Mouse (Mus musculus) left cerebral cortex, adult 9 months (tissue): ENCODE measurements around the gene Rab33a.

Experiments used
- DNase-seq, 2 experiments: peaks; one replicate each; pipeline ENCODE4 v3.0.0; 2022; ENCODE audit warnings: low spot score in 2 of 2

The Rab33a gene

DNA sequence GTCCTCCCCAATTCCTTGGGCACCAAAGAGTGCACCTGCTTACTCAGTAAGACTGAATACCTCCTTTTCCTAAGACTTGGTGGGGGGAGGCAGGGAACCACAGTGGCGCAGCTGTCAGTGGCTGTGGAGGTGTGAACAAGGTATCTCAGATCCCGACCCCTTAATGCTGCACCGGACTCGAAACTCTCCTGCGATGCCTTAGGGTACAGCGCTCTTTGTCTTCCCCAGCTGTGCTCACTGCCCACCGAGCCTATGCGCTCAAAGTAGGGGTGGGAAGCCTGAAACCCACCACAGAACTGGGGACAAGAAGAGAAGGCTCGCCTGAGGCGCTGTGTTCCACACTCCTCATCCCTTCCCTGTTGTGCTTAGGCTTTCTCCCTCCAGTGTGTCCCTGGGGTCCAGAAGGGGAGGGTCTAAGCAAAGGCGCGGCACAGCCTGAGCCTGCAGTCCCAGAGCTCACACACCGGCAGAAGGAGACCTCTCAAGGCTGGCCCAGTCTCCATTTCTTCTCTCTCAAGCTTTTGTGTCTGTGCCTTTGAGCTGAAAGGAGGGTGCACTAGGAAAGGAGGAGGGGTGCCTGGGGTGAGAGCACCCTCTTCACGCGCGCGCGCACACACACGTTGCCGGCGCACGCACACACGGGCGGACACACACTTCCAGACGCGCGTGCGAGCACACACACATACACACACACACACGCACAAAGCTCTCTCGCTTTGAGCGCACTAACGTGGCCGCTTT lies at the start of gene Rab33a:
TSS of gene Rab33a (plus strand) at position 478 of the 741 bp plus-strand sequence.
- peak in 1 of 2 experiments; percentile 54 for DNase-seq

DNA sequence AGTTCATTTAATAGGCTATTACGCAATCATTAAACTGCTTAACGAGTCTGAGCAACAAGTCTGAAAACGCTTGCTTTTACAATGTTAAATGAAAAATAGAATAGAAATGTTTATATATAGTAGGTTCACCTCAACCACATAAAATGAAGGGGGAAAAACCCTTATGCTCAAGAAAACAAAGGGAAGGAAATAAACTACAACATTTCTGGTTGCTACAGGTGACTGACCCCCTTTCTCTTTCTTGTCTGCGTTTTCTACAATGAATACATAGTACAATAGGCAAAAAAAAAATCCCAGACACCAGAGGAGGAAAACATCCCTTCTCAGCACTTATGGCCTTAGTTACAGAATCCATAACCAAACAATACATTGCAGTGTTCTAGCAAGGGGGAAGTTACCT lies 38.0 kb upstream of the Rab33a start:
- DNase-seq: no peak

DNA sequence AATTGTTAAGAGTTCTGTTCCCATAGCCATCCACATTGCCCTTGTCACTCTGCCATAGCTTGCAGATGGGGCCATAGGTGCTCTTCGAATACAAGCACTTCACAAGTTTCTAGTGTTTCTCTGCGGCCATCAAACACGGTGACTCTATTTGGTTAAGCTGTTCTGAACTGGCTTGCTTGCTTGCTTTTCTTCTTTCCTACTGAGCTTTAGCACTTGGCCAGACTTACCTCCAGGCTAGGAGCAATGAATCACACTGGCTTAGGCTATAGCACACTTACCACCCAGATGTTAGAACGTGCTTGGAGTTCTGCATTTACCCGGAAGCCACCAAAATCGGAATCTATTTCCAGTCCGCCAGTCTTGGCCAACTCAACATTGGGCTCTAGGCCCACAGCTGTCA lies 37.4 kb upstream of the Rab33a start:
- no peak for DNase-seq

DNA sequence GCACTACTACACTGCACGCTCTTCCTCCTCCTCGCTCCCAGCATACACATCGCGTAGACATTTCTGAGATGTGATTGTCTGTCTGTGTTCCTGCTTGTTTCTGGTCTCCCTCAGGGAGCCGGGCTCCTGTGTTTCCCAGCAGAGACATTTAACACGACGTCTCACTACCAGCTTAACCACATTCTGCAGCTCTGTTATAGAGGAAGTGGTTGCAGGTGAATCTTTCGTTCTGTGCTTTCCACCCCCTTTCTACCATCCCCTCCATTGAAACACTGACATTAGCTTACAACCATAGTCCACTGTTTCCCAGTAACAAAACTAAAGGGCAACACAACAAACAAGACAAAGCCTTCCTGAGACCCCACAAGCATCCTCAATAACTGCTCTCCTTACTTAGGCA lies 25.3 kb upstream of the Rab33a start:
- no peak for DNase-seq

DNA sequence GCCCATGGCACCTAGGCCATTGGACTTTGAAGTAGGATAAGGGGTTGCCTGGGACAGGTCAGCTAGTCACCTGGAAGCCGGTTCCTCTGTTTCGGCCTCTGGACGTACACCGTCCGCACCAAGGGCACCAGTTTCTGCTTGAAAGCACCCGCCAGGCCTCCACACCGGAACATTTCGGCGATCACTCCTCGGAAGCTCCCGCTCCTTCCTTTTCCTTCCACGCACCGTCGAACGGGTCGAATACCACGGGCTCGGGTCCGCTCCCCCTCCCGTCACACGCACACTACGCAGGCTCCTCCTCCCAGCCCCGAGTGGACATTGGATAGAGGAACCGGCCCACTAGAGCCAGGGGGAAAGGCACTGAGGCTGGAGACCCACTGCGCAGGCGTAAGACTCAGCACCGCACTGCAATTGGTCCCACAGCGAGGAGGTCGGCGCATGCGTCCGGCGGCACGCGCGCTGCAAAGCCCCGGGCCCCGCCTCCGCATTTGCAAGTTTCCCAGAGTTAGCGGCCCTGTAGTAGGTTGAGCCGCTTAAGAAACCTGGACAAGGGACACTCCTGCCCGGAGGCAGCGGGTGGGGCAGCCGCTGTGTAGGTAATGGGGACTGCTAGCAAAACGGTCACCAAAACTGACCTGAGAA lies 5.8 kb upstream of the Rab33a start, which contains the start of gene Aifm1:
TSS of gene Aifm1 (minus strand) at position 398 of the 642 bp plus-strand sequence.
- peak; percentile 83 to 92 for DNase-seq

DNA sequence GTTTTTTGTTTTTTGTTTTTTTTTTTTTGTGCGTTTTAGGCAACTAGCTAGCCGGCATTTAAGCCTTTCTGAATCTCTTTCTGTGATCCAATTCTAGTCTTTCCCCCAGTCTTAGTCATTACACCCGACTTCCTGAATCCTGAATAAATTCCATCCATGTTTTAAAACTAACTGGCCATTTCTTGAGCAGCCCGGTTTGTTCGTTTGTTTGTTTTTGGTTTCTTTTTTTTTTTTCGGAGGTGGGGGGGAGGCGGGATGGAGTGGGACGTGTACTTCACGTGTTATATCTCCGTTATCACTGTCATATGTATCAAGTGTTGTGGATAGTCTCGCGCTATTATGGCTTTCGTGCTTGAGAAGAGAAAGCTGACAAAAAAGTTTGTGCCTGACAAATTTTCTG lies 5.3 kb upstream of the Rab33a start:
- DNase-seq: no peak

DNA sequence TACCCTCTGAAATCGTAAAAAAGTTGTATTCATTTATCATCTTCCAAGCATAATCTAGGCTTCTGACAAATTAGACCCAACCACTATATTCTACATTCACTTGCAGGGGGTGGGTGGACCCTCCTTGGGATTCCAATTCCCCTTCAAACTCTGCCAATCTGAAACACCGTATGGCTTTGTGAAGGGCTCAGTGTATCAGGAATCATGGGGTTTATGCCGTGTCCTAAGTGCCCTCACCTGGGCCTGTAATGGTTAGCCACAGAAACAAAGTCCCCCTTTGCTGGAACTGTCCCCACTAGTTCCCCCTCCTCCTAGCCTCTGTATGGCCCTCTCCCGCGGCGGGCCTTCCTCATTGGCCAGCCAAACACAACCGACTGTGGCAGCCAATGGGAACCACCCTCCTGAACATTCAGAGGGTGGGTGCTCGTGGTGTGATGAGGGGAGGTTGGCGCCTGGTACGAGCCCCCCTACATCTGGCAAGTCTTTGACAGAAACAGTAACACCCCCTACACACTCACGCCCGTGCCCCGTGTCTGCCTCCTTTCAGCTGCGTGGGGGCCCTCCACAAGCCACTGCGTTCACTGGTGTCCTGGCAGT lies 776 bp upstream of the Rab33a start:
- peak in 1 of 2 experiments; percentile 51 for DNase-seq

DNA sequence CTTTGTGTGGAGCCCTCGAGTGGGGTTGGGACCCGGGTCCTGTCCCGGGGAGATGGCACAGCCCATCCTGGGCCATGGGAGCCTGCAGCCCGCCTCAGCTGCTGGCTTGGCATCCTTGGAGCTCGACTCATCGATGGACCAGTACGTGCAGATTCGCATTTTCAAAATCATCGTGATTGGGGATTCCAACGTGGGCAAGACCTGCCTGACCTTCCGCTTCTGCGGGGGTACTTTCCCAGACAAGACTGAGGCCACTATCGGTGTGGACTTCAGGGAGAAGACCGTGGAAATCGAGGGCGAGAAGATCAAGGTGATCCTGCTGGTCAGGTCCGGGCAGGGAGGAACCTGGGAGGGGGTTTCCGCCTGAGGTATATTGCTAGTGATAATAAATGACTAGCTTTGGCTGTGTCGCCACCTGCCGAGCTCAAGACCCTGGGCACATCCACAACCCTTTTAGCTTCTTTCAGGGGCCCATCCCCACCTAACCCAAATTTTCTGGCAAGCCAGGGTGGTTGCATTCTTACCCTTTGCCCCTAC lies 532 bp downstream of the Rab33a start:
- DNase-seq: no peak

DNA sequence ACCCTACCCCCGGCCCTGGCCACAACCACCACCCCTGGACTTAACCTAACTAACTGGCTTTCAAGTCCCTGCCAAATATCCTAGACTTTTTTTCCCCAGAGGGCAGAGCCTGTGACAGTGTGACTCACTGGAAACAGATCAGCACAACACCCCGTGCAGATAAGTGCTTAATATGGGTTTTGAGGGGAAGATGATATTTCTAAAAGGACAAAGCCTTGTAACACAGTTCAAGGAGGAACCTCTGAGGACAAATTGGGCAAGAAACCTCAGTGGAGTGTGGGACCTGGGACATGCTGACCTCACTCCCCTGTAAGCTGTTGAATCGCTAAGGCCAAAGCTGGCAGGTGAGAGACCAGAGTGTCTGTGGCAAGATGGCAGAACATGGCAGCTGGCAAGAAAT lies 2.6 kb downstream of the Rab33a start:
- DNase-seq: no peak

DNA sequence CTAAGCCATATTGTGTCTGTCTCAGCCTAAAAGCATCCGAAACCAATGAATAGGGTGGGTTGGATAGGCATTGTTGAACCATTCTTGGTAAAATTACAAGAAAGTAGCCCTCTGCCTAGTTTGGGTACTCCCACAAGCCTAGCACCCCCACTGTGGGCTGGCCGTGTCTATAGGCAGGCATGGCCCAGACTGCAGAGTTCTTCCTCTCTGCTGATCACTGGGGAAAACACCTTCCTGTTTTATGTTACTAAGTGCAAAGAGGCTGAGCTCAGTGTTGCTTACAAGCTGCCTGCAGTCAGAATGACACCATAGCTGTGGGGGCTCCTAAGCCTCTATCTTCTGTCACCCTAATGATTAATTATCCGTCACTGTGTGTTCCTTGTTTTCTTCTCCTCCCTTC lies 4.4 kb downstream of the Rab33a start:
- no peak for DNase-seq

DNA sequence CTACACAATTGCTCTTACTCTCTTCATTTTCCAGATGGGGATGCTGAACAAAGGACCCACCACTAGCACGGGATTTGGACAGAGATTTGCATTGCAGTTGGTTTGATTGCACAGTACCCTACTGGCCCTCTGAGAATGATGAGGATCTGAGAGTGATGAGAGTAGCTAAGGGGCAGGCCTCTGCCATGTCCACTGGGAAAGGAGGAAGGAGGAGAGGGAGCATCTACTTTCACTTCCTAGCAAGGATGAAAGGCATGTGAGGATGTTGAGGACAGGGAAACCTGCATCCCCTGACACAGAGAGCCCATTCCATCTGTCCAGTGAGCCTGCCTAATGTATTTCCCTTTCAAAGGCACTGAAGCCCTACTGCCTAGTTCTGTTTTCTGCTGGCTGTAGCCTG lies 6.2 kb downstream of the Rab33a start:
- DNase-seq: no peak

DNA sequence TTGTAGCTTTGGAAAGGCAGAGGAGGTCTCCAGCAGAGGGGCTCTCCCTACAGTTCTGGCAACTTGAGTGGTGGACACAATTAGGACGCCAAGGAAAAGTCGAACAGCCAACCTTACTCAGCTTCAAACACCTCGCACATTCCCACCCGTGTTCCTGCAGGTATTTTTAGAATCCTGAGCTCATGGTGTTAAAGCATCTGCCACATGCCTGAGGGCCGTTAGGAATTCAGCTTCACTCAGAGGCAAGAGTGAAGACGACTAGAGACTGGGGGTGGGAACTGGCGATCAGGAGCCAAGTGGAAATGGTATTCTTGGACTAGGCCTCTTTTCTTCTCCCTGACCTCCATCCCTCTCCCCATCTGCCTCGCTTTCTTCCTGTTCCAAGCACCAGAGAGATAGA lies 6.8 kb downstream of the Rab33a start:
- peak in 1 of 2 experiments; percentile 64 for DNase-seq

DNA sequence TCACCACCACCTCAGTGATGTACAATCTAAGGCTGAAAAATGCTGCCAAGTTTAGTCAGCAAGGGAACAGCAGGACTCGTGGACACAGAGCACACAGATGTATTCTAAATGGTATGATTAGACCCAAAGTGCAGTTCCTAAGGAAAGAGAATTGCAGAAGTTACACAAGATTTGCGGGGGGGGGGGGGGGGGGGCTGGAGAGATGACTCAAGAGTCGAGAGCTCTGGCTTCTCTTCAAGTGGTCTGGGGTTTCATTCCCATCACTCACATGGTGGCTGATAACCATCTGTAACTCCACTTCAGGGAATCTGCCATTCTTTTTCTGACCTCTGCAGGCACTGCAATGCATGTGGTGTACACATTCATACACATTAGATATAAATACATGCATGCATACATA lies 7.3 kb downstream of the Rab33a start:
- no peak for DNase-seq

DNA sequence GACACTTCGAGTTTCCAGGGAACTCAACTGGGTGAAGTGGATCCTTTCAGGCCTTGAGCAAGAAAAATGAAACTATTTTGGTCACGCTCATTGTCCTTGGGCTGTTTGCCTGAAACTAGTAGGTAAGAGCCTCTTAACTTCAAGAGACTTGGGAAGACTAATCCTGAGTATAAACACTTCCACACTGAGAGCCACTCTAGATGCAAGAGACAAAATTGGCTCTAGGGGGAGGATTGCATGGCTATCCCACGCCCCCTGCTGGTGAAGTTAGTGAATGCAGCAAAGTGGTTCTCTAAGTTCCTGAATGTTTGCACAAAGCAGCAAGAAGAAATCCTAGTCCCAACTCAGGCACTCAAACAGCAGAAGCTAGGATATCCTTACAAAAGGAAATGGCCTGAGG lies 13.1 kb downstream of the Rab33a start:
- peak in 1 of 2 experiments; percentile 79 for DNase-seq
